Mouse (Mus musculus) midbrain, embryonic 13.5 days (tissue): Measurements from ENCODE around the gene Sarm1. TPM values are rescaled to one million over a fixed set of nuclear protein-coding genes. Genes with fewer than 3 reads are reported as not detected.

Source experiments
- ATAC-seq: fragments of 200-750 bp; cut with Nextera tagmentation; 2 replicates; pipeline ENCODE4 v1.8.0; 2017; ENCODE audit warnings: mild to moderate bottlenecking, moderate TSS enrichment, moderate library complexity
- H3K27ac ChIP-seq: fragments of 300-500 bp; sonication (generic); 2 replicates; pipeline ENCODE4 v1.5.1; 2015; ENCODE audit warnings: inconsistent platforms, mild to moderate bottlenecking, moderate library complexity
- H3K27me3 ChIP-seq: fragments of 300-500 bp; sonication (generic); 2 replicates; pipeline ENCODE4 v1.6.1; 2015; ENCODE audit warnings: mild to moderate bottlenecking, inconsistent platforms
- H3K36me3 ChIP-seq: fragments of 300-500 bp; sonication (generic); 2 replicates; pipeline ENCODE4 v1.6.1; 2015; ENCODE audit warnings: mild to moderate bottlenecking, inconsistent platforms
- H3K4me1 ChIP-seq: fragments of 300-500 bp; sonication (generic); replicated peaks from 2 replicates; pipeline ENCODE4 v1.6.1; 2015; ENCODE audit warnings: inconsistent platforms
- H3K4me2 ChIP-seq: fragments of 300-500 bp; sonication (generic); replicated peaks from 2 replicates; pipeline ENCODE4 v1.6.1; 2015; ENCODE audit warnings: moderate library complexity, mild to moderate bottlenecking, inconsistent platforms
- H3K4me3 ChIP-seq: fragments of 300-500 bp; sonication (generic); replicated peaks from 2 replicates; pipeline ENCODE4 v1.5.1; 2015; ENCODE audit warnings: mild to moderate bottlenecking, inconsistent platforms
- H3K9ac ChIP-seq: fragments of 300-500 bp; sonication (generic); replicated peaks from 2 replicates; pipeline ENCODE4 v1.6.1; 2015; ENCODE audit warnings: mild to moderate bottlenecking, inconsistent platforms
- H3K9me3 ChIP-seq: fragments of 300-500 bp; sonication (generic); 2 replicates; pipeline ENCODE4 v1.6.1; 2016; ENCODE audit warnings: mild to moderate bottlenecking, inconsistent platforms
- WGBS: fragments of 180-500 bp; shearing (Covaris S2); methylation state at CpG from one replicate; pipeline ENCODE4 v1.1.7; 2015; 5-methylcytosine and 5-hydroxymethylcytosine counted together
- polyA plus RNA-seq: library from polyadenylated mRNA; unstranded; fragments of >200 nt; fragmentation: Nextera tagmentation; extraction: Ambion mirVana; gene quantifications from 2 replicates; pipeline ENCODE4 v1.2.1, GENCODE M21; 2015

The Sarm1 gene
- polyA plus RNA-seq, 1 experiment from 2014 or later: 47.8 TPM

DNA sequence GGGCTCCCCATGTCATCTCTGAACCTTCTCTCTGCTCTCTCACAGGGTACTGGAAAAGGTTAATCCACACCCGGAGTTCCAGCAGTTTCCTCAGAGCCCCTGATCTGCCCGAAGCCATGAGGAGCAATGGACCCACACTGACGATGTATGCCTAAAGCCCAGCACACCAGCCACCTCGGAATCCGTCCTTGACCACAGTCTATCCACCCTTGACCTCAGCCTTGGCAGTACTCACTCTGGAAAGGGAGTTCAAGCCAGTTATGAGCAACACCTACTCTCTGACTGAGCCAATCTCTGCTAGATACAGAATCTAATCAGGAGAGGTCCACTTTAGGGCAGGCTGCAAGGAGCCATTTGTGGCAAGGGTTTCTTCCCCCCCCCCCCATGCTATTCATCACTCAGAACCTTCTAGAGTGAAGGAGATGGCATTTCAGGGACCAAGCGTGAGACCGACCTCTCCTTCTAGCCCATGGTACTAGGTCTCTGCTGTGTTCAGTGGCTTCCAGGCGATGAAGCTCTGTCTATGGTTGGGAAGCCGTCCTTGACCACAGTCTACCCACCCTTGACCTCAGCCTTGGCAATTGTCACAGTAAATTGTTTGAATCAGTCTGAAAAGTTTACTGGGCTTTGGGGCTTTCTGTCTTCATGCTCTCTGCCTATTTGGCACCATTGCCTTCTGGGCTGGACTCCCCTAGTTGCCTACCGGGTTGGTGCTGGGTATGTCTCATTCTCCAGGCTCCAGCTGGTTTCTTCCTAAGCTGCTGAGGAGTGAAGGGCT is 26.0 kb downstream of the Sarm1 start:
- Histone ChIP-seq H3K4me1 (peaks cover 3% of the 10 kb centered on the region), H3K9ac (no peak overlapping the region), H3K36me3 (peaks cover 51% of the 10 kb centered on the region), H3K27ac (no peak overlapping the region), H3K4me2 (no peak overlapping the region), H3K4me3 (no peak overlapping the region), H3K9me3 (no peaks in the 10 kb centered on the region), H3K27me3 (no peaks in the 10 kb centered on the region)
- WGBS: 95% methylated on average over 10 of the region's 10 CpGs
- no peak for ATAC-seq

DNA sequence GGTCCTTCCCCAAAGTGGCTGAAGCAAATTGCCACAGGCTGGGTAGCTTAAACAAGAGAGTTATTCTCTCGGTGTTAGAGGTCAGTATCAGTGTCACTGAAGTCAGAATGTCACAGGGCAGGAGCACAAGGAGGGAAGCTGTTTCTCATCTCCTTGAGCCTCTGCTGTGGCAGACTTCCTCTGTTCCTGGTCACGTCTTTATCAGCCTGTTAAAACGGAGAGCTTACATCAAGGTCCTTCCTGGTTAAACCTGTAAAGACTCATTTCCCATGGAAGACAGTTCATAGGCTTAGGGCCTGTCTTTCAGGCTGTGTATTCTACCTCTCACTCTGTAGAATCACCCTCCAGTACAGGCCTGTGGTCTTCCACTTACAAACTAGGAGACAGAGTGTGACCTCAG is 29.6 kb downstream of the Sarm1 start:
- no peak for ATAC-seq
- no peaks in the 10 kb centered on the region for H3K27me3 ChIP-seq
- H3K4me3 ChIP-seq: no peak overlapping the region
- H3K27ac ChIP-seq: no peak overlapping the region
- H3K9ac ChIP-seq: no peak overlapping the region
- H3K4me2 ChIP-seq: no peak overlapping the region
- peaks cover 25% of the 10 kb centered on the region for H3K36me3 ChIP-seq
- no peaks in the 10 kb centered on the region for H3K9me3 ChIP-seq
- peaks cover 15% of the 10 kb centered on the region for H3K4me1 ChIP-seq
- 72% methylated on average over 3 of the region's 3 CpGs for whole genome bisulfite sequencing

DNA sequence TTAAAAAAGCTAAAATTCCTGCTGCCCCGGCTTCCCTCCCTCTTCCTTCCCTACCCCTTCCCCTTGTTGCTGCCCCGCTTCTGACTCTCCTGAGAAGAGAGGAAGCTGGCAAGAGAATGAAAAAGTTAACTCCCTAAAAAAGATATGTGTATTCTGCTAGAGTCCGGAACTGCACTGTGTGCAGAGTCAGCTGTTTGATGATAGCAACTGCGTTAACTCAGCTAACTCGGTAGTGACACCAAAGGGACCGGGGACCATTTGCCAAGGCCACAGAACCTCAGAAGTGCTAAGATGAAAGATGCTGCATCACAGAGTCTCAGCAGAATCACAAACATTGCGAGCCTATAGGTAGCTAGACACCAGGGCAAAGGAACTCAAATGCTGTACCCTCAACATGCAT is 30.0 kb downstream of the Sarm1 start:
- no peak for ATAC-seq
- Histone ChIP-seq H3K4me3 (no peak overlapping the region), H3K27ac (no peak overlapping the region), H3K9ac (no peak overlapping the region), H3K27me3 (no peaks in the 10 kb centered on the region), H3K36me3 (peaks cover 21% of the 10 kb centered on the region), H3K4me2 (no peak overlapping the region), H3K9me3 (no peaks in the 10 kb centered on the region), H3K4me1 (peaks cover 15% of the 10 kb centered on the region)
- WGBS: 90% methylated on average over 7 of the region's 7 CpGs

DNA sequence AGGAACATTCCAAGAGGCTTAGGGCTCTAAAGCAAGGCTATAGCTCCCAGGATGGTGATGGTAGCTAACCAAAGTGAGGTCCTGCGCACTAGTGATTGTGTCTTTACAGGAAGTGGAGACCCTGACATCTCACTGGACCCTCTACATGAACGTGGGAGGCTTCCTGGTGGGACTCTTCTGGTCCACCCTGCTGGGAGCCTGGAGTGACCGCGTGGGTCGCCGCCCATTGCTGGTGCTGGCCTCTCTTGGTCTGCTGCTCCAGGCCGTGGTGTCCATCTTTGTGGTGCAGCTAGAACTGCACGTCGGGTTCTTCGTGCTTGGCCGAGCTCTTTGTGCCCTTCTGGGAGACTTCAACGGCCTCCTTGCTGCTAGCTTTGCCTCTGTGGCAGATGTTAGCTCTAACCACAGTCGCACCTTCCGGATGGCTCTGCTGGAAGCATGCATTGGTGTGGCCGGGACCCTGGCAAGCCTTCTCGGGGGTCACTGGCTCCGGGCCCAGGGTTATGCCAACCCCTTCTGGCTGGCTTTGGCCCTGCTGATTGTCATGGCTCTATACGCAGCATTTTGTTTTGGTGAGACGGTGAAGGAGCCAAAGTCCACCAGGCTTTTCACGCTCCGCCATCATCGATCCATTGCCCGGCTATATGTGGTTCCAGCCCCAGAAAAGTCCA is 31.2 kb downstream of the Sarm1 start:
- Histone ChIP-seq H3K9me3 (no peaks in the 10 kb centered on the region), H3K4me1 (peaks cover 15% of the 10 kb centered on the region), H3K36me3 (peaks cover 10% of the 10 kb centered on the region), H3K9ac (peak overlapping the region; percentile 84), H3K27ac (no peak overlapping the region; the same call in none of the 2 replicates), H3K4me2 (peak overlapping the region; percentile 87), H3K27me3 (no peaks in the 10 kb centered on the region), H3K4me3 (peak overlapping the region; percentile 77)
- 53% methylated on average over 23 of the region's 23 CpGs for WGBS
- peak; percentile 43 for ATAC-seq

DNA sequence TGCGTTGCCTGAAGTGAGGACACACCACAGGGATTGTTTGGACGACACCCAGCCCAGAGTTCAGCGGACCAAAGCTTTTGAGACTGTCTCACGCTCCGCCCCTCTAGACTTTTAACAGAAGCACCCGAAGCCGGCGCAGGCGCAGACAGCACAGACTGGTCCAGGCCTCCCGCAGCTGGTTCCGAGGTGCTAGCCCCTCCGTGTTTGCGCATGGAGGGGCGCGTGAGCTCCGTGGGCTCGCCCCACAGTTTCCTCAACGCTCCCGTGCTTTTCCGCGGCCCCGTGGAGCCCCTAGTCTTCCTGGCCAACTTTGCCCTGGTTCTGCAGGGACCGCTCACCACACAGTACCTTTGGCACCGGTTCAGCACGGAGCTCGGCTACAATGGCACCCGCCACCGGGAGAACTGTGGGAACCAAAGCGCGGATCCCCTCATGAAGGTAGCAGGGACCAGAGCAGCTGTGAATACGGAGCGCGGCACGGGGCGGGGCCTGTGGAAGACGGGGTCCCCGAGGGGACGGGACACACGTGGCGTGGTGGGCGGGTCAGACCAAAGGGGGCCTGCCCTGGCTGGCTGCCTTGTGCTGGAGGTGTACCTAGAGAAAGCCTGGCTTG is 31.9 kb downstream of the Sarm1 start, which contains the start of gene Slc46a1:
Gene Slc46a1 (plus strand): TSS at position 130 of the 613 bp plus-strand sequence.
- Histone ChIP-seq H3K27ac (peak within 1 kb of the TSS; percentile 89), H3K27me3 (no peaks in the 10 kb centered on the region), H3K4me1 (peaks cover 15% of the 10 kb centered on the region), H3K9ac (peak within 1 kb of the TSS; percentile 84), H3K9me3 (no peaks in the 10 kb centered on the region), H3K4me3 (peak within 1 kb of the TSS; percentile 77), H3K36me3 (peaks cover 3% of the 10 kb centered on the region; the same call in 1 of the 2 replicates), H3K4me2 (peak within 1 kb of the TSS; percentile 87)
- peak; percentile 95 for ATAC-seq
- under 1% methylated on average over 41 of the region's 41 CpGs for WGBS

DNA sequence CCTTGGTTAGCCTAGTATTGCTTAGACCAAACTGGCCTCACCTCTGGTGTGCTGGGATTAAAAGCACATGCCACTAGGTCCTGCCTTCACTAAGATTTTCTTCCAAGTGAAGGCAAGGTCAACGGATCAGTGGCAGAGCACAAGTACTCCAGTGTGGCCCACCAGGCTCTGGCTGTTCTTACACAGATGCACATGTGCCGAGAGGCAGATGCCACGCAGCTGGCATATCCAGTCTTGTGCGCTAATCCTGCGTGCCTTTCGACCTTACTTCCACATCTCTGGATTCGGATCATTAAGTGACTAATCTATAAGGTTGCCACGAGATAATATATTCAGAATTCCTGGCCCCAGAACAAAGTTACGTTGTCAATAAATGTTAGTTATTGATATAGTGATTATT is 32.4 kb downstream of the Sarm1 start:
- Histone ChIP-seq H3K4me2 (peak overlapping the region; percentile 87), H3K9me3 (no peaks in the 10 kb centered on the region), H3K4me1 (peaks cover 15% of the 10 kb centered on the region), H3K36me3 (no peaks in the 10 kb centered on the region), H3K27me3 (no peaks in the 10 kb centered on the region), H3K4me3 (peak overlapping the region; percentile 77), H3K9ac (peak overlapping the region; percentile 84), H3K27ac (peak overlapping the region; percentile 89; the same call in 1 of the 2 replicates)
- ATAC-seq: no peak
- WGBS: 27% methylated on average over 9 of the region's 9 CpGs

DNA sequence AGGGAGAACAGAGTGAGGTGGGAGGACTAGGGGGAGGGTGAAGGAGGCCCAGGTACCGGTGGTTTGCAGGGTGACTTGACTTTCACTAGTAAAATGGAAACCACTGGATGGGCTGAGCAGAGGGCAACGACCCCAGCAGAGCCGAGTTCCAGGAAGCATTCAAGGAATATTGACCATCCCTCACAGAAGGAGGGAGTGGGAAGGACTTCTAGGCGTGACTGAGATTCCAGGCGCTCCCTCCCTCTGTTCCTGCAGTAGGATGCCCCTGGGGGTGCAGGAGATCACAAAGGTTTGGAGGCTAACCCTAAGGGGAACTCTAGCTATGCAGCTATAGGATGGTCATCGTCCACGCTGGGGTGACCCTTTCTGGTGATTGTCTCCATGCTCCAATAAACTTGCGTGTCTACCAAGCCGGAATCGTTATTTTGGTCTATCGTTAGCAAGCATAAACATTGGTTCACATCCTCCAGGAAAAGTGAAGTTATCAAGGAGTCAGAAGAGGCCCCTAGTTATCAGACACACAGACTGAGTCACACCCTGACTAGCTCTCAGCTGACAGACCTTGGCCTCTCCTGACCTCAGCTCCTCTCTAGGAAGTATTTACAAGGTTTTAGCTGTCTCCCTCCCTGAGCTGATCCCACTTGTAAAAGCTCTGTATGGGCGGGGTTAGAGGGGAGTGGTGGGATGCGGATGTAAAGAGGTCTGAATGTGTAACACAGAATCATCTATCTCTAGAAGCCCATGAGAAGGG is 34.1 kb downstream of the Sarm1 start:
- Histone ChIP-seq H3K4me3 (no peak overlapping the region), H3K36me3 (no peaks in the 10 kb centered on the region), H3K27me3 (no peaks in the 10 kb centered on the region), H3K9ac (no peak overlapping the region), H3K9me3 (no peaks in the 10 kb centered on the region), H3K4me2 (no peak overlapping the region), H3K4me1 (peaks cover 15% of the 10 kb centered on the region), H3K27ac (no peak overlapping the region)
- 70% methylated on average over 13 of the region's 13 CpGs for WGBS
- ATAC-seq: no peak

DNA sequence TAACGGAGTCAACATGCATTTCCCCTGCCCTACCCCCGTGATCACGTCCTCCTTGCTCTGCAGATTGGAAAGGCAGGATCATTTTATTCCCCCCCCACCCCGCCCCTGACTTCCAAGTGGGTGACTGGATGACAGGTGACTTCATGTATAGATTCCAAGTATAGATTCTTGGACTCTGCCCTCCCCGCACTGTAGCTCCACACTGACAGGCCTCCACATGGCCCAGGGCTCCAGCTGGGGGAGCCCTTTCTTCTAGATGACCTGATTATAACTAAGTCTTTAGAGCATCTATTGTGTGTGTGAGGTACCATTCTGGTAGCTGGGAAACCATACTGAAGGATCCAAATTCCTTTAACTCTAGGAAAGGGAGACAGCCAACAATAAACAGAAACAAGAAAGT is 34.9 kb downstream of the Sarm1 start:
- no peaks in the 10 kb centered on the region for H3K27me3 ChIP-seq
- H3K9ac ChIP-seq: no peak overlapping the region
- H3K27ac ChIP-seq: no peak overlapping the region
- WGBS: 78% methylated on average over 5 of the region's 5 CpGs
- H3K4me2 ChIP-seq: no peak overlapping the region
- no peaks in the 10 kb centered on the region for H3K36me3 ChIP-seq
- no peaks in the 10 kb centered on the region for H3K9me3 ChIP-seq
- H3K4me3 ChIP-seq: no peak overlapping the region
- H3K4me1 ChIP-seq: peaks cover 15% of the 10 kb centered on the region
- no peak for ATAC-seq

DNA sequence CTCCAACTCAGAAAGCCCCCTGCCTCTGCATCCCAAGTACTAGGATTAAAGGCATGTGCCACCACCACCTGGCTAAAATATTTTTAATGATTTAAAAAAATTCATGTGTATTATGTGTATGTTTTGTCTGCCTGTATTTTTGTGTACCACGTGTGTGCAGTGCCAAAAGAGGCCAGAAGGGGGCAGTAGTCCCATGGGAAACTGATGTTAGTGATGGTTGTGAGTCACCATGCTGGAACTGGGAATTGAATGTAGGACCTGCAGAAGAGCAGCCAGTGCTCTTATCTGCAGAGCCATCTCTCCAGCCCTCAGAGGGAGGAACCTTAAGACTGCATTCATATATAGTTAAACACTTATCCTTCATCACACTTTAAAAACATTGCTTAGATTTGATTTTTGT is 35.7 kb downstream of the Sarm1 start:
- no peak overlapping the region for H3K9ac ChIP-seq
- H3K4me3 ChIP-seq: no peak overlapping the region
- H3K4me2 ChIP-seq: no peak overlapping the region
- H3K9me3 ChIP-seq: no peaks in the 10 kb centered on the region
- H3K27ac ChIP-seq: no peak overlapping the region
- no peak for ATAC-seq
- no peaks in the 10 kb centered on the region for H3K36me3 ChIP-seq
- peaks cover 15% of the 10 kb centered on the region for H3K4me1 ChIP-seq
- WGBS: 71% methylated on average over 1 of the region's 1 CpGs
- H3K27me3 ChIP-seq: no peaks in the 10 kb centered on the region

DNA sequence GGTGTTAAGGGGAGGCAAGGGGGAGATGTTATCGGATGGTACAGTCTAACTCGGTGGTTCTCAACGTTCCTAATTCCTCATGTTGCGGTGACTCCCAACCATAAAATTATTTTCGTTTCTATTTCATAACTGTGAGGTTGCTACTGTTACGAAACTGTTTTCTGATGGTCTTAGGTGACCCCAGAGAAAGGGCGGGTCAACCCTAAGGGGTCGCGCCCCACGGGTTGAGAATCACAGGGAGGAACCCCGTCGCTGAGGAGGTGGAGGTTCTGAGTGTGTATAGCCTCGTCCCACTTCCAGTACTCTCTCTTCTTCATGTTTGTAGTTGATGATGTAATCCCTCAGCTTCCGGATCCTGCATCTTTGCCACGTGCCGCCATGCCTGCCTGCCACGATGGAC is 38.8 kb downstream of the Sarm1 start:
- no peak overlapping the region for H3K27ac ChIP-seq
- H3K36me3 ChIP-seq: no peaks in the 10 kb centered on the region
- ATAC-seq: no peak
- H3K4me3 ChIP-seq: no peak overlapping the region
- H3K4me1 ChIP-seq: no peaks in the 10 kb centered on the region
- no peaks in the 10 kb centered on the region for H3K27me3 ChIP-seq
- no peaks in the 10 kb centered on the region for H3K9me3 ChIP-seq
- WGBS: 83% methylated on average over 17 of the region's 17 CpGs
- H3K9ac ChIP-seq: no peak overlapping the region
- no peak overlapping the region for H3K4me2 ChIP-seq

DNA sequence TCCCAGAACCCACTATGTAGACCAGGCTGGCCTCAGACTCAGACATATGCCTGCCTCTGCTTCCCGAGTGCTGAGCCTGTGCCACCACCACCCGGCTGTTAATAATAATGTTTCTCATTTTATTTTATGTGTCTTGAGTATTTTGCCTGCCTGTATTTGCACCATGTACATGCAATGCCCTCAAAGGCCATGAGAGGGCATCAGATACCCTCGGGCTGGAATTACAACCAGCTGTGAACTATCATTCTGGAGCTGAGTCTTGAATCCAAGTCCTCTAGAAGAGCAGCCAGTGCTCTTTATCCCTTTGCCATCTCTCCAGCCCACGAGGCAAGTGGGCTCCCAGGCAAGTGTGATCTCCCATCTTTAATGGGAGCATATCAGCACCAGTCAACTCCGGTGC is 42.2 kb downstream of the Sarm1 start:
- Histone ChIP-seq H3K9me3 (no peaks in the 10 kb centered on the region), H3K27ac (no peak overlapping the region), H3K36me3 (no peaks in the 10 kb centered on the region), H3K4me1 (no peaks in the 10 kb centered on the region), H3K9ac (no peak overlapping the region), H3K27me3 (no peaks in the 10 kb centered on the region), H3K4me2 (no peak overlapping the region), H3K4me3 (no peak overlapping the region)
- no peak for ATAC-seq
- WGBS: 47% methylated on average over 5 of the region's 5 CpGs

DNA sequence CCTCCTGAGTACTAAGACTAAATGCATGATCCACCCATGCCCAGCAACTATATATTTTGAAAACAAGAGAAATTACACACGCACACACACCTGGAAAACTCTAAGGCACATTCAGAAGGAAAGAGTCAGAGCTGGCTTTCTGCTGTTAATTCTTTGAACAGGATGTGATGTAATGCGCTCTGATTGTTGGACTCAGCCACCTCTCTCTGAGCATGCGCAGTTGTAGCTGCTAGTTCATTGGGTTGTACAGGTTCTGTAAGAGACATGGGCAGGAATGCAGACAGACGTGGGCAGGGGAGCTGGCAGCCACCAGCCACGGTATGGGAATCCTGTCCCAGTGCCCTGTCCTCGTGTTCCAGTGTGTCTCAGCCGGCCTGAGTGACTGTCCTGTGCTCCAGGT is 43.3 kb downstream of the Sarm1 start:
- Histone ChIP-seq H3K9ac (no peak overlapping the region), H3K27ac (no peak overlapping the region), H3K4me2 (no peak overlapping the region), H3K9me3 (no peaks in the 10 kb centered on the region), H3K27me3 (no peaks in the 10 kb centered on the region), H3K4me3 (no peak overlapping the region), H3K4me1 (no peaks in the 10 kb centered on the region), H3K36me3 (no peaks in the 10 kb centered on the region)
- 70% methylated on average over 7 of the region's 7 CpGs for WGBS
- ATAC-seq: no peak
